Mouse (Mus musculus): ENCODE data around the gene Mtss1l.
"Not testable (repeated sequence)": the region's sequence is repeated elsewhere in the genome, so short reads cannot be mapped to it uniquely, and the experiment has no call there.

Gene Mtss1l

GRCm38 (mm10) chr8:110779924-110780718 is 58.8 kb downstream of the Mtss1l start:
- DNase-seq (ENCODE audit: low spot score) = no peak

DNA sequence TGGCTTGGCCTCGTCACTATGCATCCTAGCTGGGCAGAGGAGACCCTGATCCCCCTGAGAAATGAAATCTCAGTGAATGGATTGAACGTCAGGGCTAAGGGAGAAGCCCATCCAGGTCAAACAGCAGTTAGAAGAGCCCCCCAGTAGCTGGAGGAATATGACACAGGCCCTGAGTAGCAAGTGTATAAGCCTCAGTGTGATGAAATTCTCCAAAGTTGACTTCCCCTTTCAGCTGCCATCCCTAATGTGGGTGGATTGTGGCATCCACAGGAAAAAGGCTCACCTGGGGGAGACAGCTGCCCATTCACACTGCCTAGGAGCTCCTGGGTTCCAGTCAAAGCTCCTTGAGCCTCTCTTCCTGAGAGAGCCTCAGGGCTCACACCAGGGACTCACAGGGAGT is 64.1 kb downstream of the Mtss1l start:
- DNase-seq (ENCODE audit: low spot score) = no peak

DNA sequence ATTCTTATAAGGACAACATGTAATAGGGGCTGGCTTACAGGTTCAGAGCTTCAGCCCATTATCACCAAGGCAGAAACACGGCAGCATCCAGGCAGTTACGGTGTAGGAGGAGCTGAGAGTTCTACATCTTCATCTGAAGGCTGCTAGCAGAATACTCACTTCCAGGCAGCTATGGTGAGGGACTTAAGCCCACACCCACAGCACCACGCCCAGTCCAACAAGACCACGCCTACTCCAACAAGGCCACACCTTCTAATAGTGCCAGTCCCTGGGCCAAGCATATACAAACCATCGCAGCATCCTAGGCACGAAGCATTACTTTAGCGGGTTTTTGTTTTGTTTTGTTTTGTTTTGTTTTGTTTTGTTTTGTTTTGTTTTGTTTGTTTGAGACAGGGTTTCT is 65.2 kb downstream of the Mtss1l start:
- not testable (repeated sequence) for DNase-seq (ENCODE audit: low spot score)

- no peak for DNase-seq (ENCODE audit: low spot score)
These were observed 65.7 kb downstream of the Mtss1l start for GRCm38 (mm10) chr8:110786934-110787333.

DNA sequence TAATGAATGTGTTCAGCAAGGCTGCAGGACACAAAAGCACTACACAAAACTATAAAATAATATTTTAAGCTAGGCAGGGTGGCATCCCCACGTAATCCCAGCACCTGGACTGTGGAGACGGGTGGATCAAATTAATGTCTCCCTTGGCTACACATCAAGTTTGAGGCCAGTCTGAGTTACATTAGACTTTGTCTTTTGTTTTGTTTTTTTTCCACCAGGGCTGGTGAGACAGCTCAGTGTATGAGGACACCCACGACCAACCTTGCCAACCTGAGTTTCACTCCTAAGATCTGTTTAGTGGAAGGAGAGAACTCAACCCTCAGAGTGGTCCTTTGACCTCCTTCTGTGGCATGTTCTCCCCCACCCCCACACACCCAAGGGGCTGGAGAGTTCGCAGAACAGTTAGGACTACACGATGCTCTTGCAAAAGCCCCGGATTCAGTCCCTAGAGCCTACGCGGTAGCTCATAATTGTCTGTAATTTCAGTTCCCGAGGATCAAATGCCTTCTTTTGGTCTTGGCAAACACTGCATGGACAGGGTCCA is 66.2 kb downstream of the Mtss1l start:
- no peak for DNase-seq (ENCODE audit: low spot score)

DNA sequence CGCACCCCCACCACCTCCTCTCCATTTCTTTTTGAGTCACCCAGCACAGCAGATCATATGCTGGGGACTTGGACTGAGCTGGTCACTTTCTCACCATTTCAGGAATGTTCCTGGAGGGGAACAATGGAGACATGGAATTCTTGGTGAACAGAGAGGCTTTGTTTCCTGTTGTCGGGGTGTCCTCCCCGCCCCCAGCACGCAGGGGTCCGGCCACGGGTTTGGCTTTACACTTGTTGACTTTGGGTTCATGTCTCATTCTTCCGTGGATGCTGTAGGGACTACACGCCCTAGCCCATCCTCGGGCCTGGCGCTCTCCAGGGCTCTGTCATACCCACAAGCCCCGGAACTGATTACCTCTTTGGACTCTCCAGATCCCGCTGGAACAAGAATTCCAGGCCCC is 67.7 kb downstream of the Mtss1l start:
- no peak for DNase-seq (ENCODE audit: low spot score)

- no peak for DNase-seq (ENCODE audit: low spot score)
These were observed 68.3 kb downstream of the Mtss1l start for GRCm38 (mm10) chr8:110789571-110789970.

- no peak for DNase-seq (ENCODE audit: low spot score)
These were observed 69.0 kb downstream of the Mtss1l start for GRCm38 (mm10) chr8:110790270-110790669.

Data from urinary bladder, postnatal 10 days (tissue).